ENCODE assay signal across 8 mouse cellular contexts in the genomic region with DNA sequence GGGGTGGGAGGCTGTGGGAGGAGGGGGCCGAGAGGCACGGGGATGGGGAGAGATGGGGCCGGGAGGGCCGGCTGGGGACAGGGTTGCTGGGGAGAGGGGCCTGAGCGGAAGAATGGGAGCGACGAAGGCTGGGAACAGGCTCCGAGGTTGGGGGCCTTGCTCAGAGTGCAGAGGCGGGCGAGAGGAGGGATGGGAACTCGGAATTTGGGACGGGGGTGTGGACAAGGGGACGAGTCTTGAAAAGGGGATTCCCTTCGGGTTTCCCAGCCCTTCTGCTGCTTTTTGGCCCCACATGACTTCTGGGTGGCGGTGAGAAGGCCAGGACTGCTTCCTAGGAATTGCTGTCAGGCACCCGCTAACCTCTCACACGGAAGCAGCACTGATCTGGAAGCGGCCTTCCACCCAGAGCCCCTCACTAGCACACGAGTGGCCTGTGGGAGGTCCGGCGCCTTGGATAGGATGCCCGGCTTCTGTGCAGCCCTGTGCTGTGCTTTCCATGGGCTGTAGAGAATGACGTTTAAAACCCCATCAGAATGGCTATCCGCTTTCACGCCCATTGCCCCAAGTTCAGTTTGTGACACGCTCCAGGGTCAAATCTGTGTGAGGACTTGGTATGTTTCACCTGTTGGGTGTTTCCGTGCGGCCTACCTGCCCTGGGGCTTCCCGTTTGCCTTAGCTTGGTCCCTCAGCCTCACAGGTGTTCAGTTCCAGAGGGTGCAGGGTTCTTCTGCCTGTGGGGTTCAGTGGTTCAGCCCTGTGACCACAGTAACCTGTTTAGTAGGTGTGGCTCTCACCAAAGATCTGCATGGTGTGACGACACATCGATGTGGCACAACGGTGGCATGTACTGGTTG. TPM values are rescaled to one million over a fixed set of nuclear protein-coding genes. Genes with fewer than 3 reads are reported as not detected.
DNase-seq lines count a peak whose midpoint lies in the region; ATAC-seq and TF ChIP-seq lines count a peak whose summit lies in the region.

No protein-coding gene starts in this region.

- H3K4me3 ChIP-seq in left cerebral cortex, adult 2 months: peak overlapping the region; percentile 77
- peak overlapping the region; percentile 81 for H3K4me3 ChIP-seq in bone marrow macrophage, adult 2 months (ENCODE audit: insufficient read depth, low read length)
- H3K4me3 ChIP-seq in heart, embryonic 14.5 days (ENCODE audit: control insufficient read depth in 1 of 2, insufficient read depth in 1 of 2, low read depth in 1 of 2, low read length in 2 of 2): peak overlapping the region; percentile 82 to 90
- H3K4me3 ChIP-seq in liver, embryonic 14.5 days (ENCODE audit: insufficient read depth in 1 of 2, low read depth in 2 of 2, low read length in 2 of 2): peak overlapping the region; percentile 74 to 78

- peak overlapping the region; percentile 95 for H3K9ac ChIP-seq in heart, embryonic 14.5 days (ENCODE audit: low read length)
- H3K9ac ChIP-seq in liver, embryonic 14.5 days (replicated peaks): peak overlapping the region; percentile 90

- DNase-seq in left cerebral cortex, adult 2 months (ENCODE audit: extremely low spot score in 1 of 2, low spot score in 2 of 2): peak in 1 of 2 experiments; percentile 21
- DNase-seq in left cerebral cortex, adult 18-20 months (ENCODE audit: low spot score in 2 of 2): no peak
- DNase-seq in liver, embryonic 14.5 days (ENCODE audit: low read depth in 3 of 3, low spot score in 3 of 3): no peak
- DNase-seq in testis, postnatal 14 days (ENCODE audit: low spot score): peak; percentile 61
- DNase-seq in yolk sac, embryonic 10.5 days (ENCODE audit: low spot score): no peak

- no peak for TF ChIP-seq EP300 in liver, embryonic 14.5 days (IDR thresholded peaks at IDR 0.05; ENCODE audit: low read depth)

- H3K27ac ChIP-seq in left cerebral cortex, adult 2 months: peak overlapping the region; percentile 82
- peak overlapping the region; percentile 44; the same call in 1 of the 2 replicates for H3K27ac ChIP-seq in bone marrow macrophage, adult 2 months (ENCODE audit: insufficient read depth, low read depth, low read length)
- peak overlapping the region; percentile 49 to 87 for H3K27ac ChIP-seq in heart, embryonic 14.5 days (replicated peaks in 1 of 2; ENCODE audit: control insufficient read depth in 1 of 2, insufficient read depth in 1 of 2, low read depth in 2 of 2, low read length in 2 of 2)
- H3K27ac ChIP-seq in liver, embryonic 14.5 days: peak overlapping the region; percentile 76

- TF ChIP-seq CTCF in left cerebral cortex, adult 2 months (IDR thresholded peaks at IDR 0.05): no peak
- no peak for TF ChIP-seq CTCF in bone marrow macrophage, adult 2 months (IDR thresholded peaks at IDR 0.05; ENCODE audit: low read depth, low read length)
- TF ChIP-seq CTCF in liver, embryonic 14.5 days (IDR thresholded peaks at IDR 0.05; ENCODE audit: low read depth): no peak

- H3K27me3 ChIP-seq in heart, embryonic 14.5 days (ENCODE audit: control insufficient read depth, insufficient read depth, low read length): no peaks in the 10 kb centered on the region
- no peaks in the 10 kb centered on the region for H3K27me3 ChIP-seq in liver, embryonic 14.5 days (ENCODE audit: control insufficient read depth, insufficient read depth, low read length)

- no peak for ATAC-seq in heart, embryonic 14.5 days (ENCODE audit: insufficient number of reproducible peaks, insufficient read depth, low FRiP score, low read depth)
- ATAC-seq in liver, embryonic 14.5 days (ENCODE audit: insufficient read depth): no peak
- ATAC-seq in erythroid progenitor cell, adult 5-6 weeks (replicated peaks; ENCODE audit: low FRiP score, poor library complexity, severe bottlenecking): no peak

- peaks cover 21% of the 10 kb centered on the region for H3K36me3 ChIP-seq in heart, embryonic 14.5 days (ENCODE audit: control insufficient read depth, insufficient read depth, low read length)
- H3K36me3 ChIP-seq in liver, embryonic 14.5 days (replicated peaks; ENCODE audit: control insufficient read depth, insufficient read depth, low read depth): peaks cover 5% of the 10 kb centered on the region

- no peak for TF ChIP-seq POLR2A in bone marrow macrophage, adult 2 months (IDR thresholded peaks at IDR 0.05; ENCODE audit: borderline replicate concordance, low read depth, low read length)

- intact Hi-C loops in left cerebral cortex, adult 2 months (cut with DNase I): no loop called here

- WGBS in heart, embryonic 14.5 days: 16% methylated on average over 32 of the region's 32 CpGs
- WGBS in liver, embryonic 14.5 days (ENCODE audit: insufficient replicate concordance): 14% methylated on average over 32 of the region's 32 CpGs

- H3K4me1 ChIP-seq in bone marrow macrophage, adult 2 months (ENCODE audit: control insufficient read depth, insufficient read depth, low read length): peaks cover 9% of the 10 kb centered on the region
- H3K4me1 ChIP-seq in heart, embryonic 14.5 days (ENCODE audit: control insufficient read depth in 2 of 2, insufficient read depth in 2 of 2, low read length in 2 of 2): peaks cover 15 to 45% of the 10 kb centered on the region in 2 experiments
- H3K4me1 ChIP-seq in liver, embryonic 14.5 days (replicated peaks; ENCODE audit: control insufficient read depth in 2 of 2, insufficient read depth in 2 of 2, low read length in 1 of 2): peaks cover 12 to 23% of the 10 kb centered on the region in 2 experiments

- H3K9me3 ChIP-seq in heart, embryonic 14.5 days (ENCODE audit: control insufficient read depth, low read length): no peaks in the 10 kb centered on the region
- H3K9me3 ChIP-seq in liver, embryonic 14.5 days (ENCODE audit: control insufficient read depth, low read length): no peaks in the 10 kb centered on the region

- H3K4me2 ChIP-seq in heart, embryonic 14.5 days (ENCODE audit: low read length): peak overlapping the region; percentile 94
- H3K4me2 ChIP-seq in liver, embryonic 14.5 days (ENCODE audit: low read depth): peak overlapping the region; percentile 79

RNA-seq across cellular contexts. Expression of gene Agpat1, which starts 2.4 kb away (rescaled TPM):
- total RNA-seq in left cerebral cortex, adult 2 months (2021): 100 to 1,000 TPM; 156 to 166 TPM
- total RNA-seq in left cerebral cortex, adult 18-20 months (2021): 100 to 1,000 TPM; 165 to 169 TPM
- 93.0 and 101 TPM in 2 replicates for polyA plus RNA-seq in bone marrow macrophage, adult 2 months (2012; ENCODE audit: insufficient read depth, insufficient read length, missing spikeins)
- polyA plus RNA-seq in heart, embryonic 14.5 days (2014; fragmentation: Nextera tagmentation; extraction: Ambion mirVana): 26.1 and 54.4 TPM in 2 replicates
- 35.9 and 45.5 TPM in 2 replicates for polyA plus RNA-seq in liver, embryonic 14.5 days (2012; rRNA removed)
- 19.0 and 21.4 TPM in 2 replicates for polyA plus RNA-seq in liver, embryonic 14.5 days (2014; fragmentation: Nextera tagmentation; extraction: Ambion mirVana)
- total RNA-seq in erythroid progenitor cell, adult 5-6 weeks (2015; ENCODE audit: low replicate concordance): 12.6 and 17.3 TPM in 2 replicates
- 8.0 and 10.3 TPM in 2 replicates for total RNA-seq in erythroid progenitor cell, adult 5-6 weeks (2017; ENCODE audit: low replicate concordance)

RNA-seq across cellular contexts. Expression of gene Rnf5, which starts 2.9 kb away (rescaled TPM):
- total RNA-seq in left cerebral cortex, adult 2 months (2021): 10 to 100 TPM; 70.7 to 71.5 TPM
- total RNA-seq in left cerebral cortex, adult 18-20 months (2021): 10 to 100 TPM; 74.2 to 75.9 TPM
- 110 and 116 TPM in 2 replicates for polyA plus RNA-seq in bone marrow macrophage, adult 2 months (2012; ENCODE audit: insufficient read depth, insufficient read length, missing spikeins)
- polyA plus RNA-seq in heart, embryonic 14.5 days (2014; fragmentation: Nextera tagmentation; extraction: Ambion mirVana): 87.0 and 90.9 TPM in 2 replicates
- 51.5 and 61.2 TPM in 2 replicates for polyA plus RNA-seq in liver, embryonic 14.5 days (2012; rRNA removed)
- polyA plus RNA-seq in liver, embryonic 14.5 days (2014; fragmentation: Nextera tagmentation; extraction: Ambion mirVana): 59.6 and 66.4 TPM in 2 replicates
- total RNA-seq in erythroid progenitor cell, adult 5-6 weeks (2015; ENCODE audit: low replicate concordance): 39.4 and 63.8 TPM in 2 replicates
- 16.6 and 24.9 TPM in 2 replicates for total RNA-seq in erythroid progenitor cell, adult 5-6 weeks (2017; ENCODE audit: low replicate concordance)

RNA-seq across cellular contexts. Expression of gene Ager, which starts 8.8 kb away (rescaled TPM):
- 1 to 10 TPM in 1 of 2 experiments, under 1 TPM in 1; 0.47 to 1.2 TPM for total RNA-seq in left cerebral cortex, adult 2 months (2021)
- under 1 TPM; 0.45 to 0.58 TPM for total RNA-seq in left cerebral cortex, adult 18-20 months (2021)
- polyA plus RNA-seq in bone marrow macrophage, adult 2 months (2012; ENCODE audit: insufficient read depth, insufficient read length, missing spikeins): 1.3 and 2.2 TPM in 2 replicates
- 1.2 and 1.8 TPM in 2 replicates for polyA plus RNA-seq in heart, embryonic 14.5 days (2014; fragmentation: Nextera tagmentation; extraction: Ambion mirVana)
- polyA plus RNA-seq in liver, embryonic 14.5 days (2012; rRNA removed): 1.3 TPM in 2 replicates
- polyA plus RNA-seq in liver, embryonic 14.5 days (2014; fragmentation: Nextera tagmentation; extraction: Ambion mirVana): 0.41 and 0.53 TPM in 2 replicates
- total RNA-seq in erythroid progenitor cell, adult 5-6 weeks (2015; ENCODE audit: low replicate concordance): 0.84 and 1.1 TPM in 2 replicates
- total RNA-seq in erythroid progenitor cell, adult 5-6 weeks (2017; ENCODE audit: low replicate concordance): 1.7 TPM in 1 of 2 replicates, not detected in the other

RNA-seq across cellular contexts. Expression of gene Egfl8, which starts 9.4 kb away (rescaled TPM):
- 1 to 10 TPM; 2.9 to 3.5 TPM for total RNA-seq in left cerebral cortex, adult 2 months (2021)
- total RNA-seq in left cerebral cortex, adult 18-20 months (2021): 1 to 10 TPM; 3.2 to 3.4 TPM
- polyA plus RNA-seq in bone marrow macrophage, adult 2 months (2012; ENCODE audit: insufficient read depth, insufficient read length, missing spikeins): 4.9 and 9.0 TPM in 2 replicates
- polyA plus RNA-seq in heart, embryonic 14.5 days (2014; fragmentation: Nextera tagmentation; extraction: Ambion mirVana): 0.46 and 0.55 TPM in 2 replicates
- polyA plus RNA-seq in liver, embryonic 14.5 days (2012; rRNA removed): 0.39 and 0.40 TPM in 2 replicates
- 0.10 and 0.27 TPM in 2 replicates for polyA plus RNA-seq in liver, embryonic 14.5 days (2014; fragmentation: Nextera tagmentation; extraction: Ambion mirVana)
- 3.2 TPM in 1 of 2 replicates, not detected in the other for total RNA-seq in erythroid progenitor cell, adult 5-6 weeks (2015; ENCODE audit: low replicate concordance)
- not detected in 2 replicates for total RNA-seq in erythroid progenitor cell, adult 5-6 weeks (2017; ENCODE audit: low replicate concordance)

RNA-seq across cellular contexts. Expression of gene Pbx2, which starts 15.3 kb away (rescaled TPM):
- 10 to 100 TPM; 49.6 to 68.5 TPM for total RNA-seq in left cerebral cortex, adult 2 months (2021)
- 10 to 100 TPM; 58.4 to 64.5 TPM for total RNA-seq in left cerebral cortex, adult 18-20 months (2021)
- polyA plus RNA-seq in bone marrow macrophage, adult 2 months (2012; ENCODE audit: insufficient read depth, insufficient read length, missing spikeins): 85.9 and 90.0 TPM in 2 replicates
- 5.4 and 7.9 TPM in 2 replicates for polyA plus RNA-seq in heart, embryonic 14.5 days (2014; fragmentation: Nextera tagmentation; extraction: Ambion mirVana)
- polyA plus RNA-seq in liver, embryonic 14.5 days (2012; rRNA removed): 21.1 and 22.7 TPM in 2 replicates
- polyA plus RNA-seq in liver, embryonic 14.5 days (2014; fragmentation: Nextera tagmentation; extraction: Ambion mirVana): 2.7 and 3.3 TPM in 2 replicates
- total RNA-seq in erythroid progenitor cell, adult 5-6 weeks (2015; ENCODE audit: low replicate concordance): 8.3 and 9.2 TPM in 2 replicates
- 8.7 and 19.7 TPM in 2 replicates for total RNA-seq in erythroid progenitor cell, adult 5-6 weeks (2017; ENCODE audit: low replicate concordance)

Comparison
In these comparisons a context has a peak if more than half of its experiments do, and no peak if none do; other contexts are left out.
1. RNA of gene Agpat1, which starts 2.4 kb away (total RNA-seq): 165 to 169 TPM in left cerebral cortex, adult 18-20 months and 156 to 166 TPM in left cerebral cortex, adult 2 months; 8.0 to 17.3 TPM in erythroid progenitor cell, adult 5-6 weeks; every median in the first group is over 4 times any median in the second.
2. Peak in every context shown above with its lines, with median percentiles within 50 percentile points of each other: H3K27ac ChIP-seq and H3K4me3 ChIP-seq.